Mouse (Mus musculus) monocyte, adult 2 months (primary cell): Measurements from ENCODE around the gene Gng3.
"Not testable (repeated sequence)": the region's sequence is repeated elsewhere in the genome, so short reads cannot be mapped to it uniquely, and the experiment has no call there.

ENCODE experiments used
- DNase-seq, 2 experiments: peaks; one replicate each; pipeline ENCODE4 v3.0.0; 2022; ENCODE audit warnings: low spot score in 2 of 2, low read depth in 1 of 2

Gng3 gene

GRCm38 (mm10) chr19:8848356-8848755 lies 9.4 kb upstream of the Gng3 start:
- DNase-seq: no peak

- DNase-seq: peak in 1 of 2 experiments; percentile 56
Observed at GRCm38 (mm10) chr19:8844371-8845129, 5.6 kb upstream of the Gng3 start.

DNA sequence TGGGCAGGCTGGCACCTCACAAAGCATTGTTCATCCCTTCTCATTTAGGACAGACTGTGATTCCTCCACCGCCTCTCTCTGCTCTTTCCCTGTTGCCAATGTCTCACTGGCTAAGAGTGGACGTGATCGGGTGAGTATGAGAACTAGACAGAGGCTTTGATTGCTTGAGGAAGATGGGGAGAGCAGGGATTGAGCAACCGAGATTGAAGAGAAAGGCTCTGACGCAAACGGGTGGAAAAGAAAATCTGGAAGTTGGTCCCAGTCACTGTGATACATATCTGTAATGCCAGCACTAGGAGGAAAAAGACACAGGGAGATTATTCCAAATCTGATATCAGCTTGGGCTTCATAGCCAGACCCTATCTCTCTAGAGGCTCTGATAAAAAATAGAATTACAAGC lies 4.0 kb upstream of the Gng3 start:
- DNase-seq: peak; percentile 6 to 20

GRCm38 (mm10) chr19:8841012-8841411 lies 2.0 kb upstream of the Gng3 start:
- no peak for DNase-seq

- DNase-seq: peak; percentile 29 to 56
Observed at GRCm38 (mm10) chr19:8839908-8840791, 1.2 kb upstream of the Gng3 start.

- no peak for DNase-seq
Observed at GRCm38 (mm10) chr19:8838041-8838730, 808 bp downstream of the Gng3 start.

DNA sequence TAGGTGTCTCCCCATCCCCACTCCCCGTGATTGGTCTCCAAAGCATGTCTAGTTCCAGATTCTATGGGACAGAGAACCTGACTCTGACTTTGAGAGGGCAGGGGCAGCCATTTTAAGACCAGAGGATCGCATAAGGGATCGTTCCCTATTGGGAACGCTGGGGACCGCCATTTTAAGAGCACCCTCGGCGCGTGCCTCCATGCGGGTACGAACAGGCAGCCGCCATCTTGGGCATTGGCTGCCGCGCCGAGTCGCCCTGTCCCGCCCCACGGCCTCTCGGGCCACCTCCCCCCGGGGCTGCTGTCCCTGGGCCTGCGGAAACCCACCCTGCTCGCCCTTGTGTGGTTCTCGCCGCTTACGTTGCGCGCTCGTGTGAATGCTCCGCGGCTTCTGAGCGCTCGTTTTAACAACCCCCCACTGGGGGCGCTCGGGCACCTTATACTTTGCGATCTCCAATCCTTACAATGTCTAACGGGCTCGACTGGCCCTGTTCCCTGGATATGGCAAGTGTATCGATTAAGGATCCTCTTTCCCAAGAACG lies 1.7 kb downstream of the Gng3 start, which contains the start of gene Bscl2:
TSS of gene Bscl2 (plus strand) at position 217 of the 541 bp plus-strand sequence.
- peak; percentile 64 to 79 for DNase-seq

DNA sequence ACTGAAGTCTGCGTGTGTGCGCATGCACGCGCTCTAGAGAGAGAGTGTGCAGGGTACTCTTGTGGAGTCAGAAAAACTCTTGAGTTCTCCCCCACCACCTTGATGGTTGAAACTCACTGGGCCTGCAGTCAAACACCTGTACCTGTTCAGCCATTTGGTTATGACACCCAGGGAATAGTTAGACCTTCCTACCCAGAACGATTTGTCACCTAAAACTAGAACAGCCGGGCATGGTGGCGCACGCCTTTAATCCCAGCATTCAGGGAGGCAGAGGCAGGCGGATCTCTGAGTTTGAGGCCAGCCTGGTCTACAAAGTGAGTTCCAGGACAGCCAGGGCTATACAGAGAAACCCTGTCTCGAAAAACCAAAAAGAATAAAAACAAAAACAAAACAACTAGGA lies 2.7 kb downstream of the Gng3 start:
- not testable (repeated sequence) for DNase-seq

DNA sequence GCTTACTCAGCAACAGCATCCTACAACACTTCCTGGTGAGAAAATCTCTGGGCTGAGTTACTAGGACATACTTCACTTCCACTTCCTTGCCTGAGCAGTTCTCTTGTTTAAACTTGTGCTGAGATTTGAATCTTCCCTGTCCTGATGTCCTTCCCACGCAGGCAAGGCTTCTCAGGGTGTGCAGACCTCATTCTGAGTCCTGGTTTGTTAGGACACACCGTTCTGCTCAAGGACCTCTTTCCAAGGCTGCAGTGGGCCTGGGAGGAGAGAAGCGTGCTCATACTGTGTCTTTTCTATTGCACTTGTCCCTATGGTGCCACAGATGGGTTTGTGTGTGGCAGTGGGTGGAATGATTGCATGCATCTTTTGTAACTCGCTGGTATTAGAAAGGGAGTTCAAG lies 6.0 kb downstream of the Gng3 start:
- DNase-seq: no peak

DNA sequence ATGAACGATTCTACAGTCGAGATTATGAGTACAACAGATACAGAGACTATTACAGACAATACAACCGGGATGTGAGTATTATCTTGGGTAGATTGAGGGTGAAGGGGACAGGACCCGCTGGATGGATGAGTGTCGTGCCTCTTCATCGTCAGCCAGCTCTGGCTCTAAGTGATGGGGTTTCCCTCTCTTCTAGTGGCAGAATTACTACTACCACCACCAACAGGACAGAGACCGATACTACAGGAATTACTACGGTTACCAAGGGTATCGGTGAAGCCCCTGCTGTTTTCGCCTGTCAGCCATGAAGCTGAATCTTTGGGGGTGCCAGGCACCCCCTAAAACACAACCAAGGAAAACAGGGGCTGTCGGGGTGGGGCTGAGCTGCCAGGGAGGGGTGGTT lies 7.7 kb downstream of the Gng3 start:
- no peak for DNase-seq

DNA sequence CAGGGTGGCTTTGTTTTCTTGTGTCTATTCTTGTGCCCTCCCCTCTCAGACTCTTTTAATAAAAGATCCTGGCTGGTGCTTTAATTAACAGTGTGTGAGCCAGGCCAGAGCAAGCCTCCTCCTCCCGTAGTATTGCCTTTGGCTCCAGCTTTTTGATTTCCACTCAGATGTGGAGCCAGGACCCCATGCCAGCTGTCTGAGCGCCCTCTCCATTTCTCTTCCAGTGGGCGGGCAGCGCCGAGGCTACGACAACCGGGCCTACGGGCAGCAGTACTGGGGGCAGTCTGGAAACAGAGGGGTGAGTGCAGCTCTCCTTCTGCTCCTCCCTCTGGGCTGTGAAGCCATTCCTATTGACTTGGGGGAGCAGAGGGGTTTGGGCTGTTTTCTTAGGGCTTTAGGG lies 8.3 kb downstream of the Gng3 start:
- no peak for DNase-seq

DNA sequence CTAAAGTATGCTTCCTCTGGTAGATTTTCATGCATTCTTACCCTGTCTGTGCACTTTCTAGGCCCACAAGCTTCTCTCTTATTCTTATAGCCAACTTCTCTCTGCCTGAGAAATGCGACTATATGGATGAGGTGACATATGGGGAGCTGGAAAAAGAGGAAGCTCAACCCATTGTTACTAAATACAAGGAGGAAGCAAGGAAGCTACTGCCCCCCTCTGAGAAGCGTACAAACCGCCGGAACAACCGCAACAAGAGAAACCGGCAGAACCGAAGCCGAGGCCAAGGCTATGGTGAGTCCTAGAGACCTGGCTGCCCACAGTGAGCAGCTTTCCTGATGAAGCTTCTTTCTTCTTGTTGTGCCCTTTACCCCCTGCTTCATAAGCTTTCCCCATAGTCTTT lies 9.3 kb downstream of the Gng3 start, which contains the start of gene AC129217.1:
TSS of gene AC129217.1 (plus strand) at position 114 of the 400 bp plus-strand sequence.
- peak; percentile 42 for DNase-seq

- DNase-seq: no peak
Observed at GRCm38 (mm10) chr19:8822696-8823095, 16.3 kb downstream of the Gng3 start.

- no peak for DNase-seq
Observed at GRCm38 (mm10) chr19:8821146-8821545, 17.8 kb downstream of the Gng3 start.

DNA sequence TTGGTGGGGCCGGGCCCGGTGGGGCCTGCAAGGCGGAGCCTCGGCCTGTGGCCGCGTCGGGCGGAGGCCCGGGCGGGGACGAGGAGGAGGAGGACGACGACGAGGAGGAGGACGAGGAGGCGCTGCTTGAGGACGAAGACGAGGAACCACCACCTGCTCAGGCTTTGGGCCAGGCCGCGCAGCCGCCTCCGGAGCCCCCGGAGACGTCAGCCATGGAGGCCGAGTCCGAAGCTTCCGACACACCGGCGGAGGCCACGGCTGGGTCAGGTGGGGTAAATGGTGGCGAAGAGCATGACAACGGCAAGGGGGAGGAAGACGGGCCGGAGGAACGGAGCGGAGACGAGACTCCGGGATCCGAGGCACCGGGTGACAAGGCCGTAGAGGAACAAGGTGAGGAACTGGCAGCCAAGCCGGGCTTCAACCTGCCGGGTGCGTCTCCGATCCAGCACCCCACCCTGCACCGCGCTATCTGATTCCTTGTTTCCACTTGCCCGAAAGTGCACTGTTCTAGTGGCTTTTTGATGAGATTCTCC lies 18.5 kb downstream of the Gng3 start:
- no peak for DNase-seq

DNA sequence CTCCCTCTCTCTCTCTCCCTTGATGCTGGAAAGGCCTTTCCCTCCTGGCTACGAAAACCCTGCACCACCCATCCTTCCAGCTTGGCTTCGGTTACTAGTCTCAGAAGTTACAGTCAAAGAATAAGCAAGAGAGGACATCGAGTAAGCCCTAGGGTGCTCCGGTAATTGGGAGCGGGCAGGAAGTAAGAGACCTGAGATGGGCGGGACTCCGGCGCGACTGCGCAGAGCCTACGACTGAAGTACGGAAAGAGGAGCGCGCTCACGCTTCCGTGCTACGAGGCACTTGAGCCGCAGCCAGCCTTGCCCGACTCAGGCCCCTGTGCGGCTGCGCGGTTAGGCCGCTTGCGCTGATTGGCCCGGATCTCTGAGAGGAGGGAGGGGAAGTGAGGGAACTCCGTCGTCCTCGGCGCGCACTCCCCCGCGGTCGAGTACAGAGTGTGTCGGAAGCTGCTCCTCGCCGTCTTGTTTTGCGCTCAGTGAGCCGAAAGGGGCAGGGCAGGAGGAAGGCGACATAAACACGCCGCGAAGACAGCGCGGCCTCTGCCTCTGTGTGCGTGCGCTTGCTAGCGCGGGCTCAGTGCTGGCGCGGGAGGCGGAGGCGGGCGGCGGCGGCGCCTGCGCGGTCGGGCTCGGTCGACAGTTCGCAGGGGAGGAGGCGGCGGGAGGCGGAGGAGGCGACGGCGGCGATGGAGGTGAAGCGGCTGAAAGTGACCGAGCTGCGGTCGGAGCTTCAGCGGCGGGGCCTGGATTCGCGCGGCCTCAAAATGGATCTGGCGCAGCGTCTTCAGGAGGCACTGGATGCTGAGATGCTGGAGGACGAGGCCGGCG lies 19.2 kb downstream of the Gng3 start, which contains the start of gene Hnrnpul2:
TSS of gene Hnrnpul2 (plus strand) at position 415 of the 828 bp plus-strand sequence.
- peak; percentile 95 to 96 for DNase-seq

DNA sequence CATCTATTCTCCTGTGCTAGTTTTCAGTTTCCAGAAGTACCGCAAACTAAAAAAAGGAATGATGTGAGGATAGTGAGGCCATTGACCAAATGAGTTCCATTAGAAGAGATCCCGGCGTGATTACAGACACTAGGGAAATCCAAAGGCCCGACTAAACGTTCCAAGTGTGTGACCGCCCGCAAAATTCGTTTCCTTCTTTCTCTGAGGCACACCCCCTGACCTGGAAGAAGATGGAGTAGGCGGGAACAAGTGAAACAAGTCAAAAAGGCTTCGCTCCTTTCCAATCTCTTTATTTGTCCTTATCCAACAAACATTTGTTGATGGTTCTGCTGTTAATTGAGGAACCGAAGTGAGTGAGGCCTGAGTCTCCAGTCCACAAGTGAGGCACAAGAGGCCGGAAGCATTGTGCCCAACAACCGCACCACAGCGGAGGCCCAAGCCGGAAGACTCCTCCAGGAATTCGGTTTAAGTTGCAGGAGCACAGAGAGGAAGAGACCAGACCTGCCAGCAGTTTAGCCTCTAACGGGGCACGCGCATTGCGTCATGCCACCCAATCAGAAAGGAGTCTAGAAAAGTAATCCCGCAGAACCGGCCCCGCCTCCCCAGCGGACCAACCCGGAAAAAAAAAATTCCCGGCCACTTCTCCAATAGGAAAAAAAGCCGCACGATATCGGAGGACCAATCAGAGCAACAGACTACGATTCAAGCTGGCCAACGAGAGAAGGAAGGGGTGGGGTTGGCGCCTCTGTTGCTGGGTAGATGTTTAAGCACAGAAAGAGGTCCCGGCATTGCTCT lies 20.0 kb downstream of the Gng3 start, which contains the start of gene Ttc9c:
TSS of gene Ttc9c (minus strand) at position 533 of the 795 bp plus-strand sequence.
- peak; percentile 89 to 90 for DNase-seq

- no peak for DNase-seq
Observed at GRCm38 (mm10) chr19:8818301-8818798, 20.6 kb downstream of the Gng3 start.

- DNase-seq: no peak
Observed at GRCm38 (mm10) chr19:8817001-8817400, 22.0 kb downstream of the Gng3 start.
